Mouse (Mus musculus): ENCODE measurements at regions not wholly inside any gene's neighbourhood (a gene's known extent, or its start where the extent isn't known, plus 50 kb on each side); places are given as distances from the start of the nearest gene placed in this dataset.

GRCm38 (mm10) chr14:101297841-101298240 is 97.7 kb upstream of the Prr30 start:
- no peak overlapping the region for H3K4me3 ChIP-seq (ENCODE audit: low read depth, low read length)
- no peaks in the 10 kb centered on the region for H3K9me3 ChIP-seq (ENCODE audit: control insufficient read depth, low read length)
- no peak overlapping the region for H3K9ac ChIP-seq (ENCODE audit: low read depth, low read length)
- H3K36me3 ChIP-seq (ENCODE audit: control insufficient read depth, insufficient read depth, low read length) = no peaks in the 10 kb centered on the region
- WGBS = 92% methylated on average over 3 of the region's 3 CpGs
- H3K4me2 ChIP-seq = no peak overlapping the region
- no peak for ATAC-seq (replicated peaks; ENCODE audit: low FRiP score)
- no peak overlapping the region for H3K27ac ChIP-seq (ENCODE audit: low read depth, low read length)
- H3K27me3 ChIP-seq (replicated peaks; ENCODE audit: control insufficient read depth, insufficient read depth, low read length) = no peaks in the 10 kb centered on the region
- DNase-seq (ENCODE audit: low spot score) = no peak
- no peaks in the 10 kb centered on the region for H3K4me1 ChIP-seq (replicated peaks; ENCODE audit: control insufficient read depth, insufficient read depth, low read length)

GRCm38 (mm10) chr14:101294693-101295092 is 94.6 kb upstream of the Prr30 start:
- Histone ChIP-seq H3K9ac (ENCODE audit: low read depth, low read length) (no peak overlapping the region), H3K27me3 (replicated peaks; ENCODE audit: control insufficient read depth, insufficient read depth, low read length) (no peaks in the 10 kb centered on the region), H3K9me3 (ENCODE audit: control insufficient read depth, low read length) (no peaks in the 10 kb centered on the region), H3K4me3 (ENCODE audit: low read depth, low read length) (no peak overlapping the region), H3K4me2 (no peak overlapping the region), H3K27ac (ENCODE audit: low read depth, low read length) (no peak overlapping the region), H3K36me3 (ENCODE audit: control insufficient read depth, insufficient read depth, low read length) (no peaks in the 10 kb centered on the region), H3K4me1 (replicated peaks; ENCODE audit: control insufficient read depth, insufficient read depth, low read length) (no peaks in the 10 kb centered on the region)
- DNase-seq (ENCODE audit: low spot score) = no peak
- no peak for ATAC-seq (replicated peaks; ENCODE audit: low FRiP score)
- WGBS = 32% methylated on average over 7 of the region's 7 CpGs

- H3K9ac ChIP-seq (ENCODE audit: low read depth, low read length) = no peak overlapping the region
- DNase-seq (ENCODE audit: low spot score) (no peak), ATAC-seq (replicated peaks; ENCODE audit: low FRiP score) (no peak)
- no peaks in the 10 kb centered on the region for H3K4me1 ChIP-seq (replicated peaks; ENCODE audit: control insufficient read depth, insufficient read depth, low read length)
- no peak overlapping the region for H3K4me3 ChIP-seq (ENCODE audit: low read depth, low read length)
- no peak overlapping the region for H3K4me2 ChIP-seq
- 76% methylated on average over 4 of the region's 4 CpGs for WGBS
- no peak overlapping the region for H3K27ac ChIP-seq (ENCODE audit: low read depth, low read length)
- H3K36me3 ChIP-seq (ENCODE audit: control insufficient read depth, insufficient read depth, low read length) = no peaks in the 10 kb centered on the region
- H3K27me3 ChIP-seq (replicated peaks; ENCODE audit: control insufficient read depth, insufficient read depth, low read length) = no peaks in the 10 kb centered on the region
- no peaks in the 10 kb centered on the region for H3K9me3 ChIP-seq (ENCODE audit: control insufficient read depth, low read length)
Observed at GRCm38 (mm10) chr14:101287755-101288154, 87.6 kb upstream of the Prr30 start.

- Histone ChIP-seq H3K36me3 (ENCODE audit: control insufficient read depth, insufficient read depth, low read length) (no peaks in the 10 kb centered on the region), H3K4me1 (replicated peaks; ENCODE audit: control insufficient read depth, insufficient read depth, low read length) (no peaks in the 10 kb centered on the region), H3K27ac (ENCODE audit: low read depth, low read length) (no peak overlapping the region), H3K9me3 (ENCODE audit: control insufficient read depth, low read length) (no peaks in the 10 kb centered on the region), H3K4me2 (no peak overlapping the region), H3K9ac (ENCODE audit: low read depth, low read length) (no peak overlapping the region), H3K27me3 (replicated peaks; ENCODE audit: control insufficient read depth, insufficient read depth, low read length) (no peaks in the 10 kb centered on the region), H3K4me3 (ENCODE audit: low read depth, low read length) (no peak overlapping the region)
- DNase-seq (ENCODE audit: low spot score) (no peak), ATAC-seq (replicated peaks; ENCODE audit: low FRiP score) (no peak)
- WGBS = 46% methylated on average over 4 of the region's 4 CpGs
Observed at GRCm38 (mm10) chr14:101269048-101269789, 69.1 kb upstream of the Prr30 start.

- 74% methylated on average over 2 of the region's 2 CpGs for WGBS
- no peak overlapping the region for H3K27ac ChIP-seq (ENCODE audit: low read depth, low read length)
- H3K4me2 ChIP-seq = no peak overlapping the region
- H3K36me3 ChIP-seq (ENCODE audit: control insufficient read depth, insufficient read depth, low read length) = no peaks in the 10 kb centered on the region
- H3K27me3 ChIP-seq (replicated peaks; ENCODE audit: control insufficient read depth, insufficient read depth, low read length) = no peaks in the 10 kb centered on the region
- ATAC-seq (replicated peaks; ENCODE audit: low FRiP score) (no peak), DNase-seq (ENCODE audit: low spot score) (no peak)
- no peak overlapping the region for H3K9ac ChIP-seq (ENCODE audit: low read depth, low read length)
- H3K4me1 ChIP-seq (replicated peaks; ENCODE audit: control insufficient read depth, insufficient read depth, low read length) = no peaks in the 10 kb centered on the region
- H3K9me3 ChIP-seq (ENCODE audit: control insufficient read depth, low read length) = no peaks in the 10 kb centered on the region
- no peak overlapping the region for H3K4me3 ChIP-seq (ENCODE audit: low read depth, low read length)
Observed at GRCm38 (mm10) chr14:101267536-101267935, 67.4 kb upstream of the Prr30 start.
